Mouse (Mus musculus) urinary bladder, adult 2 months (tissue): ENCODE measurements around the gene Gm9045. TPM values are rescaled to one million over a fixed set of nuclear protein-coding genes. Genes with fewer than 3 reads are reported as not detected.
"Not testable (repeated sequence)": the region's sequence is repeated elsewhere in the genome, so short reads cannot be mapped to it uniquely, and the experiment has no call there.

Experiments
- DNase-seq: peaks from one replicate; pipeline ENCODE4 v3.0.0; 2022; ENCODE audit warnings: low spot score
- polyA plus RNA-seq: library from polyadenylated mRNA; depleted of rRNA; stranded (reverse); fragments of >200 nt; gene quantifications from 2 replicates; pipeline ENCODE4 v1.2.3, GENCODE M21; 2012; rRNA removed

The Gm9045 gene
- polyA plus RNA-seq, result 0.06 TPM in 1 of 2 replicates, not detected in the other

DNA sequence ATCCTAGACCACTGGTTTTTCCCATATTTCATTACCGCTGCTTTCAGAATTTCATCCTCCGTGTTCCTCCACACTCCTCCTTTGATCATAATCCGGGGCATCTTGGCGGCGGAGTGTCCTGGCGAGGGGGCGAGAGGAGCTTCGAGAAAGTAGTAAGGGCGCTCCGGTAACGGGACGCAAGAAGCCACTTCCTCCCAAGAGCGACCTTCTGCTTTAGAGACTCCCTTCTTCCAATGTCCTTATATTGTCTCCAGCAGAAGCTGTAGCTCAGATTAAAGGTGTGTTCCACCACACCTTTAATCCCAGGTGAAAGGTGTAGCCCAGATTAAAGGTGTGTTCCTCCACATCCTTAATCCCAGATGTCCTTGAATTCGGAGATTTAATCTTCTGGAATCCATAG is at the start of gene Gm9045:
Gm9045 (minus strand) TSS at position 101 of the 400 bp plus-strand sequence.
- DNase-seq, result not testable (repeated sequence)

DNA sequence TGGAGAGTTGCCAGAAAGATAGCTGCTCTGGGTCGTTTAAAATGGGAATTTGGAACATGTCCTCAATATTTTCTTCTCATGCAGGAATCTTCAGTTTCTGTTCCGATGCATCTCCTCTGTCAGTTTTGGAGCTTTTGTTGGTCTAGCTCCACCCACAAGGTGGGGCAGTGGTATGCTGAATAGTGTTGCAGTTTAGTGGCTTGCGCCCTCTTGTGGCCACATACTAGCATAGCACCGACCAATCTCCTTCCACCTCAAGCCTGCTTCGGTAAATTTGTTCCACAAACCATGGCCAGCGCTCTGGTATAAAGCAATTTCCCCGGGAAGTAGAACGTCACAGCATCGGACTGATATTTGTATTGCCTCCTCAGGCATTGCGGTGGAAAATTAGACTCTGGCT is 32.8 kb upstream of the Gm9045 start:
- peak; percentile 41 for DNase-seq

DNA sequence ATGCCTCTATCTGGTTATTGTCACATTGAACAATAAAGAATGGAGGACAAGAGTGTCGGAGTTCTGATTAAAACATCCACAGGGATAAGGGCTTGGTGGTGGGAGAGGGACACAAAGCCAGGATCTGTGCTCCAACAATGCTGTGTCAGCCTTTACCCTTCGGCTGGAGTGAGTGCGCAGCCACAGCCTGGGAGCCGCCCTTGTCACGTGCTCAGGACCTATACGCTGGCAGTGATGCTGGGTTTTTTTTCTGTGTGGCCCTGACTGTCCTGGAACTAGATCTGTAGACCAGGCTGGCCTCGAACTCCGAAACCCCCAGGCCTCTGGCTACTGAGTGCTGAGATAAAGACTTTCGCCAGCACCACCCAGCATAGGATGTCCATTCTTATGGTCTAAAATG is 31.9 kb upstream of the Gm9045 start:
- DNase-seq, result no peak

DNA sequence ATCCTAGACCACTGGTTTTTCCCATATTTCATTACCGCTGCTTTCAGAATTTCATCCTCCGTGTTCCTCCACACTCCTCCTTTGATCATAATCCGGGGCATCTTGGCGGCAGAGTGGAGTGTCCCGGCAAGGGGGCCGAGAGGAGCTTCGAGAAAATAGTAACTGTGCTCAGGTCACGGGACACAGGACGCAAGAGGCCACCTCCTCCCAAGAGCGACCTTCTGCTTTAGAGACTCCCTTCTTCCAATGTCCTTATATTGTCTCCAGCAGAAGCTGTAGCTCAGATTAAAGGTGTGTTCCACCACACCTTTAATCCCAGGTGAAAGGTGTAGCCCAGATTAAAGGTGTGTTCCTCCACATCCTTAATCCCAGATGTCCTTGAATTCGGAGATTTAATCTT is 16.4 kb upstream of the Gm9045 start, which contains the start of gene Gm9049:
Gm9049 (minus strand) TSS at position 101 of the 400 bp plus-strand sequence.
- DNase-seq, result not testable (repeated sequence)

DNA sequence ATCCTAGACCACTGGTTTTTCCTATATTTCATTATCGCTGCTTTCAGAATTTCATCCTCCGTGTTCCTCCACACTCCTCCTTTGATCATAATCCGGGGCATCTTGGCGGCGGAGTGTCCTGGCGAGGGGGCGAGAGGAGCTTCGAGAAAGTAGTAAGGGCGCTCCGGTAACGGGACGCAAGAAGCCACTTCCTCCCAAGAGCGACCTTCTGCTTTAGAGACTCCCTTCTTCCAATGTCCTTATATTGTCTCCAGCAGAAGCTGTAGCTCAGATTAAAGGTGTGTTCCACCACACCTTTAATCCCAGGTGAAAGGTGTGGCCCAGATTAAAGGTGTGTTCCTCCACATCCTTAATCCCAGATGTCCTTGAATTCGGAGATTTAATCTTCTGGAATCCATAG is 10.9 kb upstream of the Gm9045 start, which contains the start of gene Gm9048:
Gm9048 (minus strand) TSS at position 101 of the 400 bp plus-strand sequence.
- not testable (repeated sequence) for DNase-seq

DNA sequence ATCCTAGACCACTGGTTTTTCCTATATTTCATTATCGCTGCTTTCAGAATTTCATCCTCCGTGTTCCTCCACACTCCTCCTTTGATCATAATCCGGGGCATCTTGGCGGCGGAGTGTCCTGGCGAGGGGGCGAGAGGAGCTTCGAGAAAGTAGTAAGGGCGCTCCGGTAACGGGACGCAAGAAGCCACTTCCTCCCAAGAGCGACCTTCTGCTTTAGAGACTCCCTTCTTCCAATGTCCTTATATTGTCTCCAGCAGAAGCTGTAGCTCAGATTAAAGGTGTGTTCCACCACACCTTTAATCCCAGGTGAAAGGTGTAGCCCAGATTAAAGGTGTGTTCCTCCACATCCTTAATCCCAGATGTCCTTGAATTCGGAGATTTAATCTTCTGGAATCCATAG is 5.5 kb upstream of the Gm9045 start, which contains the start of gene Gm9046:
Gm9046 (minus strand) TSS at position 101 of the 400 bp plus-strand sequence.
- not testable (repeated sequence) for DNase-seq

DNA sequence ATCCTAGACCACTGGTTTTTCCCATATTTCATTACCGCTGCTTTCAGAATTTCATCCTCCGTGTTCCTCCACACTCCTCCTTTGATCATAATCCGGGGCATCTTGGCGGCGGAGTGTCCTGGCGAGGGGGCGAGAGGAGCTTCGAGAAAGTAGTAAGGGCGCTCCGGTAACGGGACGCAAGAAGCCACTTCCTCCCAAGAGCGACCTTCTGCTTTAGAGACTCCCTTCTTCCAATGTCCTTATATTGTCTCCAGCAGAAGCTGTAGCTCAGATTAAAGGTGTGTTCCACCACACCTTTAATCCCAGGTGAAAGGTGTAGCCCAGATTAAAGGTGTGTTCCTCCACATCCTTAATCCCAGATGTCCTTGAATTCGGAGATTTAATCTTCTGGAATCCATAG is 5.3 kb downstream of the Gm9045 start, which contains the start of gene Gm9044:
Gm9044 (minus strand) TSS at position 101 of the 400 bp plus-strand sequence.
- DNase-seq, result not testable (repeated sequence)

DNA sequence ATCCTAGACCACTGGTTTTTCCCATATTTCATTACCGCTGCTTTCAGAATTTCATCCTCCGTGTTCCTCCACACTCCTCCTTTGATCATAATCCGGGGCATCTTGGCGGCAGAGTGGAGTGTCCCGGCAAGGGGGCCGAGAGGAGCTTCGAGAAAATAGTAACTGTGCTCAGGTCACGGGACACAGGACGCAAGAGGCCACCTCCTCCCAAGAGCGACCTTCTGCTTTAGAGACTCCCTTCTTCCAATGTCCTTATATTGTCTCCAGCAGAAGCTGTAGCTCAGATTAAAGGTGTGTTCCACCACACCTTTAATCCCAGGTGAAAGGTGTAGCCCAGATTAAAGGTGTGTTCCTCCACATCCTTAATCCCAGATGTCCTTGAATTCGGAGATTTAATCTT is 10.8 kb downstream of the Gm9045 start, which contains the start of gene Gm9040:
Gm9040 (minus strand) TSS at position 101 of the 400 bp plus-strand sequence.
- not testable (repeated sequence) for DNase-seq

DNA sequence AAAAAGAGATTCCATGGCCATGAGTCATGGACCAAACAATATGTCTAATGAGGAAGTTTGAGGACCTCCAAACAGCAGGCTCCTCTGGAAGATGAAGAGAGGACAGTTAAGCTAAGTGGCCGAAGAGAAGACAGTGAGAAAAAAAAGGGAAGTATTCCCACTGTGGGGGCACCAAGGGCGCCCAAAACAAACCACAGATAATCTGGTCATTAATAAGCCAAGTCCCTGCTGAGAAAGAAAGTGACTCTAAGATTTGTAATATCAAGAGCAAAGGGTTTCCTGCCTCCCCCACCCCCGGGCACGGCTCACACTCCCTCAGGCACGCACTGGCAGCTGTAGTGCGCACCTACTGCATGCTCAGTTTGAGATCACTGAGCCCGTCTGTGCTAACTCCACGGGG is 18.6 kb downstream of the Gm9045 start:
- no peak for DNase-seq

DNA sequence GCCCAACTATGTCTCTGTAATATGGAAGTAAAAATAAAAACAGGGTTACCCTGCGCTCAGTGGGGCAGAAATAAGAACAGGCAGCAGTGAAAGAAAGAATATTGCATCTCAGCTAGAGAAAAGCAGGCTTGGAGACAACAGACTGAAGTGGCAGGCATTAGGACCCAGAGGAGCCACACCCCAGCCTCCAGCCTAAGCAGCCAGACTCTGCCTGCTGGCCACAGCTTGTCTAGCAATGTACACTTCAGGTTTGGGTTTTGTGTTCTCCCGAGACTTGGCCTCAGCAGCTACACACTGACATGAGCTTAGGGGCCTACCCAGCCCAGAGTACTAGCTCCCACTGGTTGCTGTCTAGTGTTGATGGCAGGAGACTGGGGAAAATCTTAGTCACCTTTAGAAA is 35.5 kb downstream of the Gm9045 start:
- not testable (repeated sequence) for DNase-seq

DNA sequence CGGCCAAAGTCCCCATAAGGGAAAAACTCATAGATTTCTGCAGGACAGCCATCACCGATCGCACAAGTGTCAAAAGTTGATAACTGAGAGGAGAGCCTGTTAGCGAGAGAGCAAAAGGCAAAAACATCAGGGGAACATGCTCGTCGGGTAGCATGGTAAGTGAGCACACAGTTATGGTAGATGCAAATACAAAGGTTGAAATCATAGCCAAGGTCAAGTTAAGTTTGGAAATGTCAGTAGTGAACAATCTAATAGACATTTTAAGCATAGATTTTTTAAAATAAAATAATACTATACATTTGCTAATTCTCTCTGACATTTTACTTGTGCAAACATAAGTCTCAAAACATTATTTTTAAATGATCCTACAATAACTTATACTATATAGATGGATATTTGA is 42.7 kb downstream of the Gm9045 start, which contains the start of gene Iltifb:
Iltifb (minus strand) TSS at position 101 of the 400 bp plus-strand sequence.
- DNase-seq, result no peak

Other genes starting within 250 kb of the Gm9045 start
- gene Mdm1, start 196.0 kb downstream of the Gm9045 start, polyA plus RNA-seq, result 8.7 and 10.7 TPM in 2 replicates
- gene Il22, start 132.9 kb downstream of the Gm9045 start, polyA plus RNA-seq, result not detected in 2 replicates
- gene Gm32717, start 97.1 kb downstream of the Gm9045 start, polyA plus RNA-seq, result 0.03 TPM in 2 replicates
- gene Gm32802, start 79.1 kb downstream of the Gm9045 start, polyA plus RNA-seq, result 0.03 TPM in 2 replicates
- gene Iltifb, start 42.8 kb downstream of the Gm9045 start, polyA plus RNA-seq, result not detected in 2 replicates
- not detected in 2 replicates for gene Gm9040, start 10.9 kb downstream of the Gm9045 start, polyA plus RNA-seq
- gene Gm9044, start 5.4 kb downstream of the Gm9045 start, polyA plus RNA-seq, result not detected in 2 replicates
- not detected in 2 replicates for gene Gm9046, start 5.4 kb upstream of the Gm9045 start, polyA plus RNA-seq
- not detected in 2 replicates for gene Gm9048, start 10.8 kb upstream of the Gm9045 start, polyA plus RNA-seq
- gene Gm9049, start 16.3 kb upstream of the Gm9045 start, polyA plus RNA-seq, result 0.06 TPM in 1 of 2 replicates, not detected in the other
- 0.25 and 0.60 TPM in 2 replicates for gene Ifng, start 103.2 kb upstream of the Gm9045 start, polyA plus RNA-seq